Mouse (Mus musculus) hindbrain, embryonic 12.5 days (tissue): Measurements from ENCODE around the gene Ccdc62. TPM values are rescaled to one million over a fixed set of nuclear protein-coding genes. Genes with fewer than 3 reads are reported as not detected.

ENCODE experiments used
- ATAC-seq: fragments of 200-750 bp; cut with Nextera tagmentation; 2 replicates; pipeline ENCODE4 v1.8.0; 2017; ENCODE audit warnings: moderate TSS enrichment; ENCODE audit not compliant: low FRiP score
- H3K27ac ChIP-seq: fragments of 300-500 bp; sonication (generic); 2 replicates; pipeline ENCODE4 v1.5.1; 2016; ENCODE audit warnings: mild to moderate bottlenecking
- H3K27me3 ChIP-seq: fragments of 300-500 bp; sonication (generic); 2 replicates; pipeline ENCODE4 v1.6.1; 2016; ENCODE audit warnings: mild to moderate bottlenecking
- H3K36me3 ChIP-seq: fragments of 300-500 bp; sonication (generic); 2 replicates; pipeline ENCODE4 v1.6.1; 2016; ENCODE audit warnings: mild to moderate bottlenecking
- H3K4me1 ChIP-seq: fragments of 300-500 bp; sonication (generic); 2 replicates; pipeline ENCODE4 v1.6.1; 2016
- H3K4me2 ChIP-seq: fragments of 300-500 bp; sonication (generic); replicated peaks from 2 replicates; pipeline ENCODE4 v1.6.1; 2016; ENCODE audit warnings: mild to moderate bottlenecking
- H3K4me3 ChIP-seq: fragments of 300-500 bp; sonication (generic); 2 replicates; pipeline ENCODE4 v1.5.1; 2016; ENCODE audit warnings: mild to moderate bottlenecking
- H3K9ac ChIP-seq: fragments of 300-500 bp; sonication (generic); 2 replicates; pipeline ENCODE4 v1.6.1; 2016; ENCODE audit warnings: mild to moderate bottlenecking, moderate library complexity
- H3K9me3 ChIP-seq: fragments of 300-500 bp; sonication (generic); replicated peaks from 2 replicates; pipeline ENCODE4 v1.6.1; 2016; ENCODE audit warnings: mild to moderate bottlenecking
- WGBS: fragments of 180-500 bp; shearing (Covaris S2); methylation state at CpG from one replicate; pipeline ENCODE4 v1.1.7; 2016; 5-methylcytosine and 5-hydroxymethylcytosine counted together
- polyA plus RNA-seq: library from polyadenylated mRNA; unstranded; fragments of >200 nt; fragmentation: Nextera tagmentation; extraction: Ambion mirVana; gene quantifications from 2 replicates; pipeline ENCODE4 v1.2.1, GENCODE M21; 2016

Ccdc62 gene
- polyA plus RNA-seq, 1 experiment from 2014 or later = 5.3 TPM

DNA sequence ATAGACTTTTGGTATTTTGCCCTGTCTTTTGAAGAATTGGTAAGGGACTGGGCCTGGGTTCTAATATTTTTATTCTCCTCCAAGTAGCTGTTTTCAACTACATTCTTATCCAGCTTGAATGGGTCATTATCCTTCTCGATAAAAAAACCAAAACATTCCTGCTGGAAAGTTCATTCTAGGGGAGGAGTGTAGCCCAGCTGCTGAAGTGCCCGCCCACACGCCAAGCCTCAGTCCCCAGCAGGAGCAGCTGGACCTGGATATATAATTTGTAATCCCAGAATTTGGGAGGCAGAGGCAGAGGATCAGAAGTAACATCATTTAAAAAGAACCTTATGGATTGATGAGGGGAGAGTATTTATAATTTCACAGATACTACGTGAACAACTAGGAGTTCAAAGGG, 16.1 kb downstream of the Ccdc62 start:
- no peak overlapping the region for H3K9ac ChIP-seq
- no peaks in the 10 kb centered on the region for H3K9me3 ChIP-seq
- no peak for ATAC-seq
- WGBS = 76% methylated on average over 4 of the region's 4 CpGs
- no peak overlapping the region for H3K4me2 ChIP-seq
- H3K27me3 ChIP-seq = peaks cover 3% of the 10 kb centered on the region; the same call in 1 of the 2 replicates
- no peaks in the 10 kb centered on the region for H3K4me1 ChIP-seq
- no peaks in the 10 kb centered on the region for H3K36me3 ChIP-seq
- no peak overlapping the region for H3K27ac ChIP-seq
- H3K4me3 ChIP-seq = no peak overlapping the region

DNA sequence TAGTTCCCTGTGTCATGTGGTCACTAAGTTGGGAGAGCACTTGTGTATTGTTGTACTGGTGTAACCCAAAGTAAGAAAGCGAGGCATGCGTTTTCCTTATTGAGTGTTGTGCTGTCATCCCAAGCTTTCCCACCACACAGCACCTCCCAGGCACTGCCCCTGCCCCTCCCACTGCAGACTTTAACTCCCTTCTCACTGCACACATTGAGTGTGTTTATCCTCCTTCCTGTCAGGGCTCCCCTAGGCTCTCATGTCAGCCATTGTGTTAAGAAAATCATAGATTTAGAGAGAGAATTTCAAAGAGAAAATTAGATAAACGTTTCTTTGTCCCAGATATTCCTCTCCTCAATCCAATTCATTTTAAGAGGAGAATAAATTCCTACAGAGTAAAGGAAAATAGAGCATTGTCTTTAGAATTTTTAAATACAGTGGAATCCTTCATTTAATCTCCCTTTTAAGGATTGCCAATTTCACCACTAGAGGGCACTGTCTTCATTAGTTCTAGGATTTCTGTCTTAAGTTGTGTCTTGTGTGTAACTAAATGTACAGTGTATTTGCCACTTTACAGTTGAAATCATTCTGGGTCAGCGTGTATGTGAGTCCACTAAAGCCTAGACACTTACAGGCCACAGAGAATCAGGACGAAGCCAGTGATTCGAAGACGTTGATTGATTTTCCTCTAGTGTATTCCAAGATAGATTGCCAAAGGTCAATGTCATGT, 16.7 kb downstream of the Ccdc62 start:
- Histone ChIP-seq H3K27ac (no peak overlapping the region), H3K4me3 (no peak overlapping the region), H3K4me1 (no peaks in the 10 kb centered on the region), H3K36me3 (no peaks in the 10 kb centered on the region), H3K27me3 (peaks cover 3% of the 10 kb centered on the region; the same call in 1 of the 2 replicates), H3K4me2 (no peak overlapping the region), H3K9ac (no peak overlapping the region), H3K9me3 (no peaks in the 10 kb centered on the region)
- WGBS = 52% methylated on average over 7 of the region's 7 CpGs
- ATAC-seq = no peak

DNA sequence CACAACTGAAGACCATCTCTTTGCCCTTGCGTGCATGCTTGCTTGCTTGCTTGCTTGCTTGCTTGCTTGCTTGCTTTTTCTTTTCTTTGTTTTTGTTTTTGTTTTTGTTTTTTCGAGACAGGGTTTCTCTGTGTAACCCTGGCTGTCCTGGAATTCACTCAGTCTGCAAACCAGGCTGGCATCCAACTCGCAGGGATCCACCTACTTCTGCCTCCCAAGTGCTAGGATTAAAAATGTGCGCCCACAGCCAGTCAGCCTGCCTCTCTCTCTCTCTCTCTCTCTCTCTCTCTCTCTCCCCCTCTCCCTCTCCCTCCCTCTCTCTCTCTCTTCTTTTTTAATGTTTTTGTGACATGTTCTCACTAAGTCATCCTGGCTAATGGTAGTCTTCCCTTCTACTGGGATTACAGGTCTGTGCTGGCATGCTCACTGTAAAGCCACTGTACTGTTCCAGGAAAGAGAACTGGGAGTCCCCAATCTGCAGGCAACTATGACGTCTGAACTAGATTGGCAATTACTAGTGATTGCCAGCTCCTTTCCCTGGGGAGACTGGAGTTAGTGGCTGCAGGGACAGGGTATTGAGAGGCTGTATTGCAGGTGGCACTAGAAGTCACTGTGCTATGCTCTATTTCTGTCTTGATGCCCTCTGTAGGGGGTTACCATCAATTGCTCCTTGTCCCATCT, 22.0 kb downstream of the Ccdc62 start:
- Histone ChIP-seq H3K36me3 (no peaks in the 10 kb centered on the region), H3K4me3 (no peak overlapping the region), H3K27me3 (peaks cover 3% of the 10 kb centered on the region; the same call in 1 of the 2 replicates), H3K4me2 (no peak overlapping the region), H3K27ac (no peak overlapping the region), H3K4me1 (peaks cover 4% of the 10 kb centered on the region; the same call in 1 of the 2 replicates), H3K9me3 (no peaks in the 10 kb centered on the region), H3K9ac (no peak overlapping the region)
- ATAC-seq = no peak
- WGBS = 61% methylated on average over 5 of the region's 5 CpGs

DNA sequence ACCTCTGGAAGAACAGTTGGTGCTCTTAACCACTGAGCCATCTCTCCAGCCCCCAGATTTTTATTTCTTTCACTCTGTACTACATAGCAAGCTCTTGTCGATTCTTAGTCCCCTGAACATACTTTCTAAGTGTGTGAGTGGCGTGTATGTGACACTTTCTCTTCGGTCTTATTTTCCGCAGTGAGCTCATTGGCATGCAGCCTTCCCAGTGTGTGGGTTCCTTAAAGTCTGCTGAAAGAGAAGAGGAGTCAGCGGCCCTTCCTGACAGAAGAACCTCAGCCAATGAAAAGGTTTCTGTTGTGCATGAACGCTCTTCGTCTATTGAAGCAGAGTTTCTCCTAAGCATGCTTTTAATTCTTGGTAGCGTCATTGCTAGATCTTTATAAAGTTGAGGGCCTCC, 26.7 kb downstream of the Ccdc62 start:
- no peak for ATAC-seq
- 76% methylated on average over 8 of the region's 8 CpGs for WGBS

DNA sequence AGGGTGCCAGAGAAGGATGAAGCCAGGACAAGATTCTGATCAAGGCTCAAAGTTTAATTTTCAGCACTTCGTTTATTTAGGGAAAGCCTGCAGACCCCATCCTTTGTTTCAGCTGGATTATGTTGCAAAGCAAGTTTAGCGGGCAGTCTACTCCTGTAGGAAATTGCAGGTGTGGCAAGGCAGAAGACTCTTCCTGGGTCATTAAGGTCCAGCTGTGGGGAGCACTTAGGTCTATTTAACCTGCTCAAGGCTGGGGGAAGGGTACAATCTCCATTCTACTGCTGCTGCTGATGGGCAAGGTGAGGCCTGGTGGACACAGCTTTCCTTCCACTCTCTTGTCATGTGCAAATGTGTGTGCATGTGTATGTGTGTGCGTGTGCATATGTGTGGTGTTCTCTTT, 28.5 kb downstream of the Ccdc62 start:
- WGBS = 74% methylated on average over 3 of the region's 3 CpGs
- no peaks in the 10 kb centered on the region for H3K36me3 ChIP-seq
- no peak overlapping the region for H3K27ac ChIP-seq
- peaks cover 4% of the 10 kb centered on the region; the same call in 1 of the 2 replicates for H3K4me1 ChIP-seq
- no peak overlapping the region for H3K4me2 ChIP-seq
- no peak overlapping the region for H3K9ac ChIP-seq
- H3K4me3 ChIP-seq = no peak overlapping the region
- H3K9me3 ChIP-seq = no peaks in the 10 kb centered on the region
- ATAC-seq = no peak
- H3K27me3 ChIP-seq = no peaks in the 10 kb centered on the region

More for the DNA sequence above, 26.7 kb downstream of the Ccdc62 start:
- no peak overlapping the region for H3K27ac ChIP-seq
- no peaks in the 10 kb centered on the region for H3K9me3 ChIP-seq
- H3K4me2 ChIP-seq = no peak overlapping the region
- H3K9ac ChIP-seq = no peak overlapping the region
- H3K4me3 ChIP-seq = no peak overlapping the region
- H3K4me1 ChIP-seq = peaks cover 4% of the 10 kb centered on the region; the same call in 1 of the 2 replicates
- H3K36me3 ChIP-seq = no peaks in the 10 kb centered on the region
- no peaks in the 10 kb centered on the region for H3K27me3 ChIP-seq

DNA sequence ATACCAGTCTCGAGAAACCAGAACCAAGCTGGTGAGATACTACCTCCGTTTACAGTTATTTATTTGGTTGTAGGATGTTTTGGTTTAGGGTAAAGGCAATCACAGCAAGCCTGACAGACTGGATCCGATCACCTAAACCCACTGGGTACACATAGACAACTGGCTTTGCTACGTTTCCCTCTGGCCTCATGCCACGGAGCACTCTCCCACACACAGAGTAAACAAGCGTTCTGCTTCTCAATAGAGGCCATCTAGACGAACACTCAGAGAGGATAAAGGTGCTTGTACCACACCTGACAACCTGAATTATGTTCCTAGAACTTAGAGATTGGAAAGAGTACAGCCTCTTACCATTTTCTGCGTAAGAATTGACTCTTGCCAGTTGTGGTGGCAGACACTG, 29.6 kb downstream of the Ccdc62 start:
- Histone ChIP-seq H3K9ac (no peak overlapping the region), H3K4me3 (no peak overlapping the region), H3K4me1 (no peaks in the 10 kb centered on the region), H3K36me3 (no peaks in the 10 kb centered on the region), H3K27me3 (no peaks in the 10 kb centered on the region), H3K9me3 (no peaks in the 10 kb centered on the region), H3K27ac (no peak overlapping the region), H3K4me2 (no peak overlapping the region)
- no peak for ATAC-seq
- WGBS = 79% methylated on average over 8 of the region's 8 CpGs

DNA sequence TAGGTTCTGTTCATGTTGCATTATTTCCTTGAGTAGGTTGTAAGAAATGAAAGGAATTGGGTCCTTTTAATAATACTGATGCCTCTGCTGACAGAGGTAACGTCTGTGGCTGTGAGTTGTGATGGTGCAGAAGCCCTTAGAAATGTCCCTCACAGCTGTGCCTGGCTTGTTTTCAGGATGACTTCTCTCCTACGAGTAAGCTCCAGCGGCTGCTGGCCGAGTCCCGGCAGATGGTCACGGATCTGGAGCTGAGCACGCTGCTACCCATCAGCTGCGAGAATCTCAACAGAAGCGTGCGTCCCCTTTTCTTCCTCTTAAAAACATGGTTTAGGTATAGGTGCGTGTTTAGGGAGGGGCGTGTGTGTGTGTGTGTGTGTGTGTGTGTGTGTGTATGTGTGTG, 30.6 kb downstream of the Ccdc62 start:
- Histone ChIP-seq H3K9ac (no peak overlapping the region), H3K4me2 (no peak overlapping the region), H3K36me3 (no peaks in the 10 kb centered on the region), H3K9me3 (no peaks in the 10 kb centered on the region), H3K27ac (no peak overlapping the region), H3K27me3 (no peaks in the 10 kb centered on the region), H3K4me1 (no peaks in the 10 kb centered on the region), H3K4me3 (no peak overlapping the region)
- 83% methylated on average over 10 of the region's 12 CpGs for WGBS
- ATAC-seq = no peak

DNA sequence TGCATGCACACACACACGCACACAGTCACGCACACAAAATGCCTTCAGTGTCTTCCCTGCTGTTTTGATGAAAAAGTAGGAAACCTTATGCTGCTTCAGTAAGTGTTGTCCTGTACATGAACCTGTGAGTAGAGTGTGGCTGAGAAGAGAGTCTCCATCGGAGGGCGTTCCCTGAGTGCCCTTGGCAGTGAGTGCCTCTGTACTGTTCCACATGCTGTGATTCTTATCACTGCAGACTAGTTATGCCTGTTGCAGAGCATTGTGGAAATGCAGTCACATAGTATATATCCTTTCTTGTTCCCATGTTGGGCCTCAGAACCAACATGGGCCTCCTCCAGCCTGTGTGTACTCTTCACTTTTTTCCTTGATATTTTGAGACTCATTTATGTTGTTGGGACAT, 33.7 kb downstream of the Ccdc62 start:
- Histone ChIP-seq H3K4me1 (no peaks in the 10 kb centered on the region), H3K9me3 (no peaks in the 10 kb centered on the region), H3K4me2 (no peak overlapping the region), H3K27me3 (no peaks in the 10 kb centered on the region), H3K4me3 (no peak overlapping the region), H3K36me3 (no peaks in the 10 kb centered on the region), H3K9ac (no peak overlapping the region), H3K27ac (no peak overlapping the region)
- no peak for ATAC-seq
- WGBS = 96% methylated on average over 4 of the region's 4 CpGs

DNA sequence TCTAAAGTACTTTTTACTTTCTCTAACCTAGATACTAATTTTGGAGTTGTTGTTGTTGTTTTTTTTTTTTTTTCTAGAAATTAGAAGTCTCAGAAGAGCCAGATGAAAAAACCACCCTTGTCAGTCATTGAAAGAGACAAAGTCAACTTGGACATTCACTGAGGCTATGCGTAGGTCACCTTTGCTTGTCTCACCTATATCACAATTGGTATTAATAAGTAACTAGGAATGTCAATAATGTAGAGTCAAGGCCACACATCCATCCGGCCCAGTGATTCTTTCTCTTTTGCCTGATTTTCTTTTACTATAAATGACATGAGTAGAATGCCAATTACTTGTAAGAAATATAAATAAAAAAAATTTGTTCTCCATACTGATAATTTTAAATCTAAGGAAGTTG, 36.3 kb downstream of the Ccdc62 start:
- Histone ChIP-seq H3K4me1 (no peaks in the 10 kb centered on the region), H3K9ac (no peak overlapping the region), H3K27ac (no peak overlapping the region), H3K4me3 (no peak overlapping the region), H3K27me3 (0 out of 2 replicates have a peak, but pooled peaks cover 5% of the 10 kb centered on the region), H3K9me3 (no peaks in the 10 kb centered on the region), H3K36me3 (no peaks in the 10 kb centered on the region), H3K4me2 (no peak overlapping the region)
- 94% methylated on average over 2 of the region's 2 CpGs for WGBS
- no peak for ATAC-seq

DNA sequence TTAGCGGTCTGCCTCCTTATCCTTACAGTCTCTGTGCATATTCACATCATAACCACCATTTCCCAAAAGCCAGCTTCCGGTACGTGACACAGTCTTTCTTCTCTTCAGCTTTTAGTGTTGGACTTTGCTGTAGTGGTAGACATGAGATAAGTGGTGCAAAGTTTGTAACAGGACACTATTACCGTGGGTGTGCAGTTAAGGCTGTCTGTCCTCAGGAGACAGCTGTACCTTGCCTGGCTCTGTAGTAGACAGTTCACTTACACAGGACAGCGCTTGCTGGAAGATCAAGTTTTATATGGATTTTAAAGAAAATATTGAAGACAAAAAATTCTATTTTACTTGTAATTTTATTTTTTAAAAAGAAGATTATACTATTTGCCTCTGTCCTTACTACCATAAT, 38.0 kb downstream of the Ccdc62 start:
- Histone ChIP-seq H3K9ac (no peak overlapping the region), H3K4me3 (no peak overlapping the region), H3K4me2 (no peak overlapping the region), H3K27me3 (peaks cover 17% of the 10 kb centered on the region; the same call in 1 of the 2 replicates), H3K27ac (no peak overlapping the region), H3K9me3 (no peaks in the 10 kb centered on the region), H3K36me3 (no peaks in the 10 kb centered on the region), H3K4me1 (peaks cover 5% of the 10 kb centered on the region; the same call in 1 of the 2 replicates)
- WGBS = 88% methylated on average over 5 of the region's 5 CpGs
- ATAC-seq = no peak

DNA sequence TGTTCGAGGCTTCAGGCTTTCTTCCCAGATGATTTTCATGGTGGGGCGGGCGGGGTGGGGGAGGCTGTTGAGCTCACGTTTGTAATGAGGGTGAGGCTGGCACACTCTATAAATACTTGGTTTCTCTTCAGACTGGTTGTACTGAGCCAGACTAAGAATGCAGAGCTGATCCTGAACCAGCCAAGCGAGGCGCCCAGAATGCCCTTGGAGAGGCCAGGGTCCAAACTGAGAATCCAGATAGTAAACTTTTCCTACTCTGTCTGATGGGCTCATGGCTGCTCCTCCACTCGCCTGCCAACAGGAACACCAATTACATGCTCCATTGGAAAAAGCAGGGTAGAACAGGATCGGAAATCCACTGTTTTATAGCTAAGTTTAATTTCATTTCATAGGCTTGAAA, 38.7 kb downstream of the Ccdc62 start:
- no peak for ATAC-seq
- Histone ChIP-seq H3K9ac (no peak overlapping the region), H3K4me2 (no peak overlapping the region), H3K4me3 (no peak overlapping the region), H3K27me3 (peaks cover 18% of the 10 kb centered on the region; the same call in 1 of the 2 replicates), H3K36me3 (no peaks in the 10 kb centered on the region), H3K27ac (no peak overlapping the region), H3K9me3 (no peaks in the 10 kb centered on the region), H3K4me1 (peaks cover 8% of the 10 kb centered on the region; the same call in 1 of the 2 replicates)
- 67% methylated on average over 8 of the region's 8 CpGs for WGBS

DNA sequence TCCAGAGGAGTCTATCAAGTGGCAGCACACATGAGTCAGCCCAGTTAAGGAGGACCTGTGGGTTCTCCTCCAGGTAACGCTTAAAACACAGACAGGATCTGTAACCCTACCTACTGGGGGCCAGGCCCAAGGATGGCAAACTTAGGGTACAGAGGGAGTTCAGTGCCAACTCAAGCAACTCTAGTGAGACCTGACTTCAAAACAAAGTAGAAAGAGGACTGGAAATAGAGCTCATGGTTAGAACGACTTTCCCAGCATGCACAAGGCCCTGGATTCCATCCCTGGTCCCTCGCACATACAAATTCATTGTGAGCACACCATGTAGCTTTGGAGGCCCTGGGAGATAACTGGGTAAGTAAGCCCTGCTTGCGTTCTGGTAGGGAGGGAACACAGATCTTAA, 40.1 kb downstream of the Ccdc62 start:
- 88% methylated on average over 4 of the region's 4 CpGs for WGBS
- Histone ChIP-seq H3K9me3 (no peaks in the 10 kb centered on the region), H3K4me1 (peaks cover 21% of the 10 kb centered on the region), H3K4me2 (no peak overlapping the region), H3K27me3 (peaks cover 30% of the 10 kb centered on the region), H3K4me3 (no peak overlapping the region), H3K27ac (no peak overlapping the region), H3K9ac (no peak overlapping the region), H3K36me3 (no peaks in the 10 kb centered on the region)
- ATAC-seq = no peak

DNA sequence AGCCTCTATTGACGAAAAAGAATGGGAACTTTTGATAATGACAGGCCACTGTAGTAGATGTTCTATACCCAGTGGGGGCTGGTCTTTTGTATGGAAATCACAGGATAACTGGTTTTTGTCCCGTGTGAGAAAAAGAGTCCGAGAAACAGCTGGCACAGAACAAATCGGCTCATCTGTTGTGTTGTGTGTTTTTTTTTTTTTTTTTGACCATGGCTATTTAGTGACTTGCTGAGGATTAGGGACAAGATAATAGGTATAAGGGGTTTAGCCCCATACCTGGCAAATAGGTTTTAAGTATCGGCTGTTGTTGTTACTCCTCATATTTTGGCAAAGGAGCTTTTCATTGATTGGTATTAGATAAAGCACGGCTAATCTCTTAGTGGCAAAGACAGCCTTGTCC, 42.0 kb downstream of the Ccdc62 start:
- WGBS = 57% methylated on average over 6 of the region's 6 CpGs
- Histone ChIP-seq H3K9me3 (no peaks in the 10 kb centered on the region), H3K4me3 (no peak overlapping the region), H3K27ac (no peak overlapping the region), H3K4me1 (peaks cover 29% of the 10 kb centered on the region), H3K36me3 (no peaks in the 10 kb centered on the region), H3K9ac (no peak overlapping the region), H3K27me3 (peaks cover 44% of the 10 kb centered on the region), H3K4me2 (no peak overlapping the region)
- ATAC-seq = no peak
